ENCODE assay signal across 9 mouse cellular contexts in the genomic region with DNA sequence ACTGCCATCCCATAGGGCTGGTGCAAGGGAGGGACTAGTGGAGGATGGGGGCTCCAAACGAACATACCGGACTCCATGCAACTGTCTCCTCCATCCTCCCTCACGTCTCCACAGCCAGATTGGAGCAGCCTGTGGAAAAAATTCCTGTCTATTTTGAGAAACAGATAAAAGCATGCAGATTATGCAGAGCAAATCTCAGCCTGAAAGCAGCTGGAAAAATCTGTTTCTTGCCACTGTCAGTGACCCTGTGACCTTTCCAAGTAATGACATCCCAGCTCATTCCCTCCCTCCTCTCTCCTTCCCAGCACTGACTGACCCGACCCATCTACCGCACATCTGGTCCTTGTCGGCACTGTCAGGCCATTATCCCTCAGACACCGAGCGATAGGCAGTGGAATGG. TPM values are rescaled to one million over a fixed set of nuclear protein-coding genes. Genes with fewer than 3 reads are reported as not detected.
DNase-seq lines count a peak whose midpoint lies in the region; ATAC-seq lines count a peak whose summit lies in the region.
"Had no signal": no experiment of that assay in that cellular context is flagged by ENCODE, and none has a peak within 500 bp of the region (broad histone marks: within the 10 kb centered on the region; RNA-seq: fewer than 3 reads in every experiment).

No protein-coding gene starts in this region.

- intact Hi-C loops in left cerebral cortex, postnatal 10 days (cut with DNase I), result no loop called here
- intact Hi-C loops in left cerebral cortex, postnatal 4 days (cut with DNase I), result no loop called here

- peak overlapping the region; percentile 92 for H3K27ac ChIP-seq in heart, embryonic 16.5 days (ENCODE audit: low read length)
- H3K27ac ChIP-seq in stomach, embryonic 15.5 days, result peak overlapping the region; percentile 84
- no peak overlapping the region for H3K27ac ChIP-seq in hindbrain, embryonic 10.5 days
- no peak overlapping the region for H3K27ac ChIP-seq in forebrain, embryonic 15.5 days (replicated peaks)
- H3K27ac ChIP-seq: limb, embryonic 15.5 days had no signal

- 11% methylated on average over 8 of the region's 8 CpGs for WGBS in heart, embryonic 16.5 days
- WGBS in stomach, embryonic 15.5 days, result 30% methylated on average over 8 of the region's 8 CpGs
- 43% methylated on average over 8 of the region's 8 CpGs for WGBS in hindbrain, embryonic 10.5 days
- 76% methylated on average over 8 of the region's 8 CpGs for WGBS in forebrain, embryonic 15.5 days

- no peak overlapping the region for H3K4me3 ChIP-seq in heart, embryonic 16.5 days (ENCODE audit: low read length)
- no peak overlapping the region for H3K4me3 ChIP-seq in stomach, embryonic 15.5 days (replicated peaks)
- H3K4me3 ChIP-seq in hindbrain, embryonic 10.5 days, result no peak overlapping the region
- H3K4me3 ChIP-seq in forebrain, embryonic 15.5 days, result no peak overlapping the region
- H3K4me3 ChIP-seq: limb, embryonic 15.5 days had no signal

- peaks cover 51% of the 10 kb centered on the region for H3K4me1 ChIP-seq in heart, embryonic 16.5 days (ENCODE audit: control insufficient read depth, insufficient read depth, low read length)
- H3K4me1 ChIP-seq in stomach, embryonic 15.5 days, result peaks cover 18% of the 10 kb centered on the region
- peaks cover 27% of the 10 kb centered on the region for H3K4me1 ChIP-seq in hindbrain, embryonic 10.5 days (replicated peaks)
- 0 out of 2 replicates have a peak, but pooled peaks cover 5% of the 10 kb centered on the region for H3K4me1 ChIP-seq in forebrain, embryonic 15.5 days

- H3K4me2 ChIP-seq in heart, embryonic 16.5 days (ENCODE audit: low read depth, low read length), result no peak overlapping the region
- H3K4me2 ChIP-seq in stomach, embryonic 15.5 days, result no peak overlapping the region
- no peak overlapping the region for H3K4me2 ChIP-seq in forebrain, embryonic 15.5 days (replicated peaks)
- H3K4me2 ChIP-seq: limb, embryonic 15.5 days had no signal

- H3K9ac ChIP-seq in heart, embryonic 16.5 days (ENCODE audit: low read length), result no peak overlapping the region
- H3K9ac ChIP-seq in stomach, embryonic 15.5 days, result no peak overlapping the region
- no peak overlapping the region for H3K9ac ChIP-seq in forebrain, embryonic 15.5 days (replicated peaks)
- H3K9ac ChIP-seq: limb, embryonic 15.5 days had no signal

- H3K9me3 ChIP-seq in heart, embryonic 16.5 days (replicated peaks; ENCODE audit: control insufficient read depth, low read length), result no peaks in the 10 kb centered on the region
- H3K9me3 ChIP-seq in stomach, embryonic 15.5 days, result no peaks in the 10 kb centered on the region
- no peaks in the 10 kb centered on the region for H3K9me3 ChIP-seq in hindbrain, embryonic 10.5 days
- no peaks in the 10 kb centered on the region for H3K9me3 ChIP-seq in forebrain, embryonic 15.5 days
- H3K9me3 ChIP-seq: limb, embryonic 15.5 days had no signal

- no peaks in the 10 kb centered on the region for H3K27me3 ChIP-seq in heart, embryonic 16.5 days (ENCODE audit: control insufficient read depth, insufficient read depth, low read length)
- no peaks in the 10 kb centered on the region for H3K27me3 ChIP-seq in stomach, embryonic 15.5 days (replicated peaks)
- no peaks in the 10 kb centered on the region for H3K27me3 ChIP-seq in hindbrain, embryonic 10.5 days (ENCODE audit: insufficient read depth, poor library complexity, severe bottlenecking)
- H3K27me3 ChIP-seq in forebrain, embryonic 15.5 days, result no peaks in the 10 kb centered on the region
- H3K27me3 ChIP-seq: limb, embryonic 15.5 days had no signal

- H3K36me3 ChIP-seq in heart, embryonic 16.5 days (ENCODE audit: control insufficient read depth, insufficient read depth), result no peaks in the 10 kb centered on the region
- H3K36me3 ChIP-seq in stomach, embryonic 15.5 days, result no peaks in the 10 kb centered on the region
- no peaks in the 10 kb centered on the region for H3K36me3 ChIP-seq in hindbrain, embryonic 10.5 days
- no peaks in the 10 kb centered on the region for H3K36me3 ChIP-seq in forebrain, embryonic 15.5 days
- H3K36me3 ChIP-seq: limb, embryonic 15.5 days had no signal

- DNase-seq in left cerebral cortex, postnatal 10 days (ENCODE audit: extremely low spot score in 1 of 2, low spot score in 2 of 2), result peak; percentile 40 to 43
- no peak for DNase-seq in left cerebral cortex, postnatal 4 days
- DNase-seq in liver, result peak; percentile 33
- no peak for DNase-seq in hindbrain, embryonic 10.5 days (ENCODE audit: low spot score)
- no peak for DNase-seq in cerebellum, postnatal 10 days

- peak; percentile 80 for ATAC-seq in heart, embryonic 16.5 days (replicated peaks; ENCODE audit: extremely low read depth, insufficient read depth, low FRiP score)
- peak; percentile 85 for ATAC-seq in stomach, embryonic 15.5 days (ENCODE audit: insufficient read depth, low FRiP score, low read depth)
- no peak for ATAC-seq in forebrain, embryonic 15.5 days (replicated peaks)

RNA-seq across cellular contexts. Expression of a gene that starts 35.5 kb away (rescaled TPM):
- total RNA-seq in left cerebral cortex, postnatal 10 days (2021), result 10 to 100 TPM; 41.1 to 44.3 TPM
- total RNA-seq in left cerebral cortex, postnatal 4 days (2021), result 10 to 100 TPM; 28.8 to 33.3 TPM
- 39.5 and 49.2 TPM in 2 replicates for polyA plus RNA-seq in heart, embryonic 16.5 days (2015; fragmentation: Nextera tagmentation; extraction: Ambion mirVana)
- 11.3 and 17.3 TPM in 2 replicates for polyA plus RNA-seq in stomach, embryonic 15.5 days (2015; fragmentation: Nextera tagmentation; extraction: Ambion mirVana)
- 9.8 and 10.5 TPM in 2 replicates for polyA plus RNA-seq in hindbrain, embryonic 10.5 days (2016; fragmentation: Nextera tagmentation; extraction: Ambion mirVana)
- polyA plus RNA-seq in forebrain, embryonic 15.5 days (2015; fragmentation: Nextera tagmentation; extraction: Ambion mirVana), result 7.3 and 7.9 TPM in 2 replicates

Comparison
In these comparisons a context has a peak if more than half of its experiments do, and no peak if none do; other contexts are left out.
1. DNase-seq: peak in left cerebral cortex, postnatal 10 days (2 of 2) and liver (single experiment); none in left cerebral cortex, postnatal 4 days (single experiment), hindbrain, embryonic 10.5 days (single experiment) and cerebellum, postnatal 10 days (0 of 2).
2. H3K27ac ChIP-seq: peak in heart, embryonic 16.5 days (single experiment) and stomach, embryonic 15.5 days (single experiment); none in hindbrain, embryonic 10.5 days (single experiment) and forebrain, embryonic 15.5 days (single experiment).